ENCODE assay signal across 15 mouse cellular contexts in genomic region chr16:13476653-13477052, GRCm38 (mm10).
"Had no signal": no experiment of that assay in that cellular context is flagged by ENCODE, and none has a peak within 500 bp of the region (broad histone marks: within the 10 kb centered on the region; RNA-seq: fewer than 3 reads in every experiment).

No protein-coding gene starts in this region.

- H3K9me3 ChIP-seq: limb, embryonic 15.5 days; midbrain, embryonic 10.5 days; neural tube, embryonic 12.5 days had no signal

- H3K27ac ChIP-seq: kidney, postnatal 0 days; limb, embryonic 15.5 days; midbrain, embryonic 10.5 days; neural tube, embryonic 12.5 days; stomach, postnatal 0 days had no signal

- H3K4me3 ChIP-seq: limb, embryonic 15.5 days; midbrain, embryonic 10.5 days; myocyte; neural tube, embryonic 12.5 days had no signal

- H3K4me2 ChIP-seq: limb, embryonic 15.5 days; neural tube, embryonic 12.5 days had no signal

- H3K27me3 ChIP-seq: limb, embryonic 15.5 days; neural tube, embryonic 12.5 days had no signal

- DNase-seq: kidney, adult 8-10 months; kidney, postnatal 36 days; layer of hippocampus, adult 9-11 months; layer of hippocampus, postnatal 36 days; lung, adult 18-20 months; lung, postnatal 4 days; midbrain, embryonic 14.5 days; thymus, postnatal 4 days had no signal

- ATAC-seq: lung, postnatal 0 days had no signal

- H3K36me3 ChIP-seq: limb, embryonic 15.5 days; midbrain, embryonic 10.5 days; neural tube, embryonic 12.5 days had no signal

- H3K9ac ChIP-seq: limb, embryonic 15.5 days; neural tube, embryonic 12.5 days had no signal

- H3K4me1 ChIP-seq: limb, embryonic 15.5 days; midbrain, embryonic 10.5 days; neural tube, embryonic 12.5 days had no signal
